Mouse (Mus musculus) heart, embryonic 13.5 days (tissue): ENCODE measurements at regions not wholly inside any gene's neighbourhood (a gene's known extent, or its start where the extent isn't known, plus 50 kb on each side); places are given as distances from the start of the nearest gene placed in this dataset.
A peak's percentile ranks its signal among the peaks of the same experiment; 100 is the strongest.

Source experiments
- ATAC-seq: fragments of 200-750 bp; cut with Nextera tagmentation; 2 replicates; pipeline ENCODE4 v1.8.0; 2017; ENCODE audit warnings: moderate TSS enrichment; ENCODE audit not compliant: insufficient number of reproducible peaks, low FRiP score, low TSS enrichment; ENCODE audit errors: extremely low read depth
- H3K27ac ChIP-seq: fragments of 300-500 bp; sonication (generic); replicated peaks from 2 replicates; pipeline ENCODE4 v1.5.1; 2015; ENCODE audit warnings: moderate library complexity, mild to moderate bottlenecking, inconsistent platforms
- H3K27me3 ChIP-seq: fragments of 300-500 bp; sonication (generic); replicated peaks from 2 replicates; pipeline ENCODE4 v1.6.1; 2015; ENCODE audit warnings: mild to moderate bottlenecking, inconsistent platforms
- H3K36me3 ChIP-seq: fragments of 300-500 bp; sonication (generic); 2 replicates; pipeline ENCODE4 v1.6.1; 2015; ENCODE audit warnings: mild to moderate bottlenecking, inconsistent platforms
- H3K4me1 ChIP-seq: fragments of 300-500 bp; sonication (generic); 2 replicates; pipeline ENCODE4 v1.6.1; 2015; ENCODE audit warnings: inconsistent platforms
- H3K4me2 ChIP-seq: fragments of 300-500 bp; sonication (generic); 2 replicates; pipeline ENCODE4 v1.6.1; 2015; ENCODE audit warnings: inconsistent platforms, mild to moderate bottlenecking, moderate library complexity
- H3K4me3 ChIP-seq: fragments of 300-500 bp; sonication (generic); 2 replicates; pipeline ENCODE4 v1.5.1; 2015; ENCODE audit warnings: moderate library complexity, mild to moderate bottlenecking, inconsistent platforms
- H3K9ac ChIP-seq: fragments of 300-500 bp; sonication (generic); 2 replicates; pipeline ENCODE4 v1.6.1; 2015; ENCODE audit warnings: inconsistent platforms, mild to moderate bottlenecking, moderate library complexity
- H3K9me3 ChIP-seq: fragments of 300-500 bp; sonication (generic); 2 replicates; pipeline ENCODE4 v1.6.1; 2016; ENCODE audit warnings: inconsistent platforms
- WGBS: fragments of 180-500 bp; shearing (Covaris S2); methylation state at CpG from one replicate; pipeline ENCODE4 v1.1.7; 2015; ENCODE audit warnings: mixed read lengths; 5-methylcytosine and 5-hydroxymethylcytosine counted together

DNA sequence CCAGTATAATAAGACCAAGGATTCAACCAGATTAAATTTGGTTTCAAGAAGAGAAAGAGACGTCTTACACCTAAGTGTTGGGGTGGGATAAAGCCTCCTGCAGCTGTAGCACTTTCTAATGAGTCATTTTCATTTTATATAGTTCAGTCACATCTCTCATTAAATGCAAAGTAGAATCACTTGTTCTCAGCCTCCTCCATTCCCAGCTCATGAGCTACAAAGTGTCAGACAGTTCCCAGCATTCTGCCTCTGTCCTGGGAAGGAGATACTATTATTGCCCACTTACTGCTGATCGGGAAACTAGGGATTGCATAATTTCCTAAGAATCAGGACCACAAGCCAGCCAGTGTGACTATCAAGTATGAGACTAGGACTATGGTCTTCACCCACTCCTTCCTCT, 158.9 kb downstream of the Tph2 start:
- Histone ChIP-seq H3K27ac (no peak overlapping the region), H3K9me3 (no peaks in the 10 kb centered on the region), H3K4me3 (no peak overlapping the region), H3K27me3 (no peaks in the 10 kb centered on the region), H3K36me3 (no peaks in the 10 kb centered on the region), H3K4me2 (no peak overlapping the region), H3K9ac (no peak overlapping the region), H3K4me1 (no peaks in the 10 kb centered on the region)
- 68% methylated on average over 2 of the region's 2 CpGs for WGBS
- ATAC-seq = no peak

DNA sequence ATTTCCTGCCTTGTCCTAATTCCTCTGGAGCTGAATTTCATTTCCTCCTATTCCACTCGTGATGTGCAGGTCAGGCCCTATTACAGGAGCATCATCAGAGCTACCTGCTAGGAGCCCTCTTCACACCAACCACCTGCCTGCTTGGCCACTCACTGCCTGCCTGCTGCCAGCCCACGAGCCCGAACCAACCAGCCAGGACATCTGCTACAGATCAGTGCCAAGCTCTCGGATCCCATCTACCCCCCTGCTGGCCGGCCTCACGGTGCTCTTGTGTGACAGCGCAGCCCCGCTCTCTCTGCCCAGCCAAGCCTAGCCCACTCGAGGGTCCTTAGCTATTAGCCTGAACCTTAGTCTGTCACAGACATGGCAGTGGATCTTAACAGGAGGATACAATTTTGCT, 165.4 kb downstream of the Tph2 start:
- no peak overlapping the region for H3K4me2 ChIP-seq
- WGBS = 59% methylated on average over 9 of the region's 9 CpGs
- no peak overlapping the region for H3K27ac ChIP-seq
- no peaks in the 10 kb centered on the region for H3K4me1 ChIP-seq
- no peaks in the 10 kb centered on the region for H3K9me3 ChIP-seq
- no peak overlapping the region for H3K9ac ChIP-seq
- H3K4me3 ChIP-seq = no peak overlapping the region
- H3K36me3 ChIP-seq = no peaks in the 10 kb centered on the region
- no peaks in the 10 kb centered on the region for H3K27me3 ChIP-seq
- no peak for ATAC-seq

DNA sequence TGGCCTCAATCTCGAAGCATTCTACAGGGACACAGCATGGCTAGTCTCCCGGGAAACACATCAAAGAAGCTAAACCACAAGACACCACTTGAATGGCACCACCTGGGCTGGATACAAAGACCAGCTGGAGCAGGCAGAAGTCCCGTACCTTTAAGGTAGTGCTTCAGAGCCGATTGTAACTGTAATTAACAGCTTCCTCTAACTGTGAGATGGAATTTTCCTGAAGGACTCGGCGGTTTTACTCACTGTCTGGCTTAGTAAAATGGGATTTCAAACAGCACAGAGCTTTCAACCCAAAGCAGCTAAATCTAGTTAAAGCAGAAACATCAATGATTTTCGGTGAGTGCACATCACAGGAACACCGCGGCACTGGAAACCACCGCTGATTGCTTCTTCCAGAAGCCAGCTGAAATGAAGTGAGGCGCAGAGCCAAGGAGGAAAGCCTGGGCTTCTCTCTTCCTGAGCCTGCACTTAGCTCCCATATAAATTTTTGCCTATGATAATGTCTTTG, 171.3 kb downstream of the Tph2 start:
- peak overlapping the region; percentile 45 for H3K4me2 ChIP-seq
- no peak for ATAC-seq
- peak overlapping the region; percentile 2; the same call in 1 of the 2 replicates for H3K4me3 ChIP-seq
- no peaks in the 10 kb centered on the region for H3K9me3 ChIP-seq
- no peaks in the 10 kb centered on the region for H3K27me3 ChIP-seq
- H3K4me1 ChIP-seq = no peaks in the 10 kb centered on the region
- H3K36me3 ChIP-seq = no peaks in the 10 kb centered on the region
- H3K9ac ChIP-seq = no peak overlapping the region
- WGBS = 32% methylated on average over 11 of the region's 11 CpGs
- no peak overlapping the region for H3K27ac ChIP-seq

- H3K4me2 ChIP-seq = no peak overlapping the region
- no peaks in the 10 kb centered on the region for H3K27me3 ChIP-seq
- H3K4me3 ChIP-seq = no peak overlapping the region
- WGBS = 63% methylated on average over 6 of the region's 6 CpGs
- no peaks in the 10 kb centered on the region for H3K4me1 ChIP-seq
- H3K9ac ChIP-seq = no peak overlapping the region
- no peaks in the 10 kb centered on the region for H3K36me3 ChIP-seq
- H3K27ac ChIP-seq = no peak overlapping the region
- H3K9me3 ChIP-seq = no peaks in the 10 kb centered on the region
- no peak for ATAC-seq
These were observed 171.9 kb downstream of the Tph2 start for GRCm38 (mm10) chr10:115012922-115013321.

DNA sequence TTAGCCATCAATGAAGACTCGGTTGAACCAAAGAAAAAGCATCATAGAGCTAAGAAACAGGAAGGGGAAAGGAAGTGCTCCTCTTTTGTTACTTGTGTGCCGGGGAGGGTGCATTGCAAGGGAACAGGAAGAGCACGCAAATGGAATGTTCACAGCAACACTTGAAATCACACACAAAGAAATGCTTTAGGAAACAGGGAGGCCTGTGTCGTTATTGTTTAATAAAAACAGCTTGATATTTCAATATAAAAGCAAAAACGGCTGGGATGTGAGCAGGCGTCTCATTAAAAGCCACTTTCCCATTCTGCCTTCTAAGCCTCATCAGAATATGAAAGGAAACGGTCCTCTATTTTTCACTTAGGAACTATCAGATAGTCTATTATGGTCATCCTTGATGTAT, 172.5 kb downstream of the Tph2 start:
- Histone ChIP-seq H3K4me2 (no peak overlapping the region), H3K36me3 (no peaks in the 10 kb centered on the region), H3K9me3 (no peaks in the 10 kb centered on the region), H3K27me3 (no peaks in the 10 kb centered on the region), H3K4me3 (no peak overlapping the region), H3K27ac (no peak overlapping the region), H3K4me1 (no peaks in the 10 kb centered on the region), H3K9ac (no peak overlapping the region)
- 55% methylated on average over 7 of the region's 7 CpGs for WGBS
- no peak for ATAC-seq

GRCm38 (mm10) chr10:115011911-115012310, 172.9 kb downstream of the Tph2 start:
- Histone ChIP-seq H3K4me3 (no peak overlapping the region), H3K36me3 (no peaks in the 10 kb centered on the region), H3K27ac (no peak overlapping the region), H3K4me1 (no peaks in the 10 kb centered on the region), H3K9me3 (no peaks in the 10 kb centered on the region), H3K4me2 (no peak overlapping the region), H3K27me3 (no peaks in the 10 kb centered on the region), H3K9ac (no peak overlapping the region)
- no peak for ATAC-seq
- WGBS = 75% methylated on average over 3 of the region's 3 CpGs

- Histone ChIP-seq H3K4me1 (no peaks in the 10 kb centered on the region), H3K36me3 (no peaks in the 10 kb centered on the region), H3K27me3 (no peaks in the 10 kb centered on the region), H3K4me3 (no peak overlapping the region), H3K4me2 (no peak overlapping the region), H3K9ac (no peak overlapping the region), H3K27ac (no peak overlapping the region), H3K9me3 (no peaks in the 10 kb centered on the region)
- ATAC-seq = no peak
- WGBS = 61% methylated on average over 3 of the region's 3 CpGs
These were observed 188.4 kb downstream of the Tph2 start for GRCm38 (mm10) chr10:114996400-114996799.

DNA sequence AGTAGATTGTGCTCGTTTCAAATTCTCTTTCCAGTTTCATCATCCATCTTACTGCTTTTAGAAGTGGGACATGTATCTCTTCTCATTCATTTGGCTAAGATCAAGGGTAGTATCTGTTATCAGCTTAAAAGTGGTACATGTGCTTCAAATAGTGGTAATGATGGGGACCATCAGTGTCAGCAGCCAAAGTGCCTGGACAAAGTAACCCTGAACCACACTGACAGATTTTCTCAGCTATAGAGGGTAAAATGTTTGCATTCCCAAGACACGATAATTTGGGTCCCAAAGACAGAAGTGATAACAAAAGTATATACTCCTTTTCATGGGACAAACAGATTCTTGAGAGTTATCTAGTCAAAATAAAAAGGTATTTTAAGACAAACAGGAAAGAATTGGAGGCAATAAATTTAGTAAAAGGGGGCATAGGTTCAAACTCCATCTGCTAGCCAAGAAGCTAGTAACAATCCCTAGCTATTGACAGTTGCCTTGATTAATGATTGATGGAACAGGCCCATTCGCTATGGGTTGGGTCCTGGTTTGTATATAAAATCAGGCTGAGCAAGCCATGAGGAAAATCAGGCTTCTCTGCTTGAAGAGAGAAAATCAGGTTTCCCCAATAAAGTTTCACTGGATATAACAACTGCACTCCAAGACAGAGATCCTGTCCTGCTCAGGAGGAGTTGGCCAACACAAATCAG, 189.5 kb downstream of the Tph2 start:
- ATAC-seq = no peak
- Histone ChIP-seq H3K27me3 (no peaks in the 10 kb centered on the region), H3K9me3 (no peaks in the 10 kb centered on the region), H3K4me2 (no peak overlapping the region), H3K4me3 (no peak overlapping the region), H3K27ac (no peak overlapping the region), H3K4me1 (no peaks in the 10 kb centered on the region), H3K36me3 (no peaks in the 10 kb centered on the region), H3K9ac (no peak overlapping the region)
- 51% methylated on average over 3 of the region's 3 CpGs for WGBS

GRCm38 (mm10) chr10:114988453-114989226, 186.5 kb upstream of the Trhde start:
- 80% methylated on average over 8 of the region's 8 CpGs for WGBS
- H3K9me3 ChIP-seq = no peaks in the 10 kb centered on the region
- H3K27ac ChIP-seq = no peak overlapping the region

DNA sequence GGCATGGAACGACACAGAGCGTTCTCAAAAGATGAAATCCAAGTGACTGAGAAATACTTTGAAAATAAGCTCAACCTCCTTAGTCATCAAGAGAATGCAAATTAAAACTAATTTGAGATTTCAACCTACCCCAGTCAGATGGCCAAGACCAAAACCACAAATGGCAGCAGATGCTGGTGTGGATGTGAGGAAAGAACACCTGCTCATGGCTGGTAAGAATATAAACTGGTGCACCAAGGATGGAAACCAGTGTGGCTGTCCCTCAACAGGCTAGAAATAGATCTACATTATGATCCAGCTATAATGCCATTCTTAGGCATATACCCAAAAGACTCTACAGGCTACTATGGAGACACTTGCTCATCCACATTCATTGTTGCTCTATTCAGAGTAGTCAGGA, 170.3 kb upstream of the Trhde start:
- Histone ChIP-seq H3K4me3 (no peak overlapping the region), H3K36me3 (no peaks in the 10 kb centered on the region), H3K9ac (no peak overlapping the region), H3K4me1 (no peaks in the 10 kb centered on the region), H3K27ac (no peak overlapping the region), H3K27me3 (no peaks in the 10 kb centered on the region), H3K9me3 (no peaks in the 10 kb centered on the region), H3K4me2 (no peak overlapping the region)
- 74% methylated on average over 2 of the region's 2 CpGs for WGBS
- no peak for ATAC-seq

More at GRCm38 (mm10) chr10:114988453-114989226, 186.5 kb upstream of the Trhde start:
- Histone ChIP-seq H3K9ac (no peak overlapping the region), H3K36me3 (no peaks in the 10 kb centered on the region), H3K4me1 (no peaks in the 10 kb centered on the region), H3K4me2 (no peak overlapping the region), H3K4me3 (no peak overlapping the region), H3K27me3 (no peaks in the 10 kb centered on the region)
- no peak for ATAC-seq

DNA sequence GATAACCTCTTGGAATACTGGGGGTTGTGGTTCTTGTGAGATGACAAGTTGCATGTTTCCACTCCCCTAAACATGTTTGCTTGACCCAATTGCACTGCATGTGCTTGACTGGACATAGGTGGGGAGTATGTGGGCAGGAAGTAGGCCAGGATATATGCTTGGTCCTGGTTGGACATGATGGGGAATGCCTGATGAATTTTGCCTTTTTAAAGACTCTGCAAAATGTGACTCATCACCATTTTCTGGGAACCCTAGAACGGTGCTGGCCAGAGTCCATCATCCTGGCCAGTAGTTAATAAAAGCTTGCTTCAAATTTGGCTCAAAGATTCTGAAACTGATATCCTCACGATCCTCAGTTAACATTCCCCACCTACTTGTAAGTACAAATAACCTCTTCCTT, 161.5 kb upstream of the Trhde start:
- 60% methylated on average over 2 of the region's 2 CpGs for WGBS
- Histone ChIP-seq H3K9ac (no peak overlapping the region), H3K4me2 (no peak overlapping the region), H3K36me3 (no peaks in the 10 kb centered on the region), H3K27me3 (no peaks in the 10 kb centered on the region), H3K9me3 (no peaks in the 10 kb centered on the region), H3K27ac (no peak overlapping the region), H3K4me1 (no peaks in the 10 kb centered on the region), H3K4me3 (no peak overlapping the region)
- no peak for ATAC-seq

- no peak overlapping the region for H3K4me2 ChIP-seq
- H3K4me3 ChIP-seq = no peak overlapping the region
- no peak overlapping the region for H3K27ac ChIP-seq
- no peaks in the 10 kb centered on the region for H3K36me3 ChIP-seq
- 37% methylated on average over 3 of the region's 3 CpGs for WGBS
- H3K9ac ChIP-seq = no peak overlapping the region
- ATAC-seq = no peak
- no peaks in the 10 kb centered on the region for H3K9me3 ChIP-seq
- no peaks in the 10 kb centered on the region for H3K27me3 ChIP-seq
- H3K4me1 ChIP-seq = no peaks in the 10 kb centered on the region
These were observed 155.8 kb upstream of the Trhde start for GRCm38 (mm10) chr10:114957909-114958308.
